Mouse (Mus musculus): ENCODE results near the gene Kctd11. TPM values are rescaled to one million over a fixed set of nuclear protein-coding genes. Genes with fewer than 3 reads are reported as not detected.

Kctd11 gene
- polyA plus RNA-seq, 1 experiment from 2014 or later, result 7.7 TPM

DNA sequence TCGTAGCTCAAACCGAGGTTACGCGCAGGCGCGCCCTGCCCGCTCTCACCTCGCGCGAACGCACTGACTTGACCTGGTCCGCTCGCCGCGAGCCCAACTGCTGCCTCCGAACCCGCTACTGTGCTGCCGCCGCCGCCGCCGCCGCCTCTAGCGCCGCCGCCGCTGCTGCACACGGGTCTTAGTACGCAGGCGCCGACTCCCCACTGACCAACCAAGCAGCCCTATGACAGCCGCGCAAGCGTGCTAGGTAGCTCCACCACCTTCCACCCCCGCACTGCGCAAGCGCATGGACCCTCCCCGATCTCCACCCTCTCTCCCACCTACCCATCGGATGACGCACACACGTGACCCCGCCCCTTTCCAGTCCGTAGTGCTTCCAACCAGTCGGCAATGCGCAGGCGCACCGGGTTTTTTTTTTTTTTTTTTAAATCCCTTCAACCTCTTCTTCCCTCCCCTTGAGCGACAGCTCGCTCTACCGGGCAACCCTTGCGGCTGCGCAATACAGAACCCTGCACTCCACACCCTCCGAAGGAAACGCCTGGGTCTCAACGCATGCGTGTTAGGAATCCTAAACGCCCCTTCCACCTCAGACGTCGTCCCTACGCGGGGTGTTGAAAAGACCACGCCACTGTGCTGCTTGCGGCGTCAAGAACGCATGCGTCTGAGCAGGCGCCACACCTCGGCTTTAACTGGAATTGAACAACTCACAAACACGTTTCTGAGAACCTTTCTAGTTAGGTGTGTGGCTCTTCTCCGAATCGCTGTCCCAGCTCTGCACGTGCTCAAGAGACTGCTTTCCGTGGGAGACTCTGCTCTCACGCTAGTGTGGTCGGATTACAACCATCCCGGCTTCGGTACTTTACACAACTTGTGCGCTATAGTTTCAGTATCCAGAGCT is 40.2 kb upstream of the Kctd11 start, which contains the start of gene Eif5a:
TSS of gene Eif5a (minus strand) at position 845 of the 898 bp plus-strand sequence.
- H3K4me3 ChIP-seq (replicated peaks; ENCODE audit: low read depth, low read length), result peak within 1 kb of the TSS; percentile 92
- peak; percentile 71 for TF ChIP-seq CTCF (IDR thresholded peaks at IDR 0.05; ENCODE audit: low read depth)
- ATAC-seq (replicated peaks; ENCODE audit: low FRiP score, low read depth) (peak; percentile 93), DNase-seq (ENCODE audit: low spot score) (peak; percentile 100)
- H3K27me3 ChIP-seq (ENCODE audit: insufficient read depth, low read length), result no peaks in the 10 kb centered on the region
- peaks cover 22% of the 10 kb centered on the region for H3K36me3 ChIP-seq (ENCODE audit: insufficient read depth, low read length)
- under 1% methylated on average over 75 of the region's 78 CpGs for WGBS
- peaks cover 11% of the 10 kb centered on the region for H3K4me1 ChIP-seq (replicated peaks; ENCODE audit: insufficient read depth, low read length)
- H3K4me2 ChIP-seq (ENCODE audit: low read length), result peak within 1 kb of the TSS; percentile 71
- H3K9me3 ChIP-seq (replicated peaks; ENCODE audit: low read length), result no peaks in the 10 kb centered on the region
- H3K27ac ChIP-seq, result peak within 1 kb of the TSS; percentile 96
- peak within 1 kb of the TSS; percentile 98 for H3K9ac ChIP-seq (ENCODE audit: low read depth, low read length)

DNA sequence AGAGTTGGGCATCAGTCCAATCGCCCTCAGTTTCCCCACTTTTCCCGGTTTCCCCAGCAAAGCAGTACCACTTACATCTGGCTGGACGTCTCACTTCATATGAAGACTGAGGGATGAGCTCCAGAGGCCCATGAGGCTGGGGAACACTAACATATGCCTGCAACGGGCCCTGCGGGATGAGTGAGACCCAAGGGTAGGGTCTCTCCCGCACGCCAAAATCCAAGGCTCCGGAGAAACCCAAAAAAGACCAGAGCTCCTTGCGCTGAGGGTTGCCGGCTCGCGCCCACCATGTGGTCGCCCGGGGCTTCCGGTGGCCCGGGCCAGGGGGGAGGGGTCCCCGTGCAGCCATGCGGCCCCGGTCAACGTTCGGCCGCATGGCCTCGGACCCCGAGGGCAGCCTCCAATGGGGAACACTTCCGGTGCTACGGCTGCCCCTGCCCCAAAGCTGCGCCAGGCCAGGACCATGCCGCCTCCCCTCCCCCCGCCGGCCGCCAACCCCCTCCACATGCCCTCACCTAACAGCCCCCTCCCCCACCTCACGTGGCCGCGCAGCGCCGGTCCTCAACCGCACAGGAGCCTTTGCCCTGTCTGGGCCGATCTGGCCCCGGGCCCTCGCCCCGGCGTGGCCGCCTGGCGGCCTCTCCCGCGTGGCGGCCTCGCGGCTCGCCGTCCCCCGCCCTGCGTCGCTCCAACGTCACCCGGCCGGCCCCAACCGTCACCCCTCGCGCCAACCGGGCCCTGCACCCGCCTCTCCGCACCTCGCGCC is 39.2 kb upstream of the Kctd11 start:
- under 1% methylated on average over 53 of the region's 65 CpGs for WGBS

DNA sequence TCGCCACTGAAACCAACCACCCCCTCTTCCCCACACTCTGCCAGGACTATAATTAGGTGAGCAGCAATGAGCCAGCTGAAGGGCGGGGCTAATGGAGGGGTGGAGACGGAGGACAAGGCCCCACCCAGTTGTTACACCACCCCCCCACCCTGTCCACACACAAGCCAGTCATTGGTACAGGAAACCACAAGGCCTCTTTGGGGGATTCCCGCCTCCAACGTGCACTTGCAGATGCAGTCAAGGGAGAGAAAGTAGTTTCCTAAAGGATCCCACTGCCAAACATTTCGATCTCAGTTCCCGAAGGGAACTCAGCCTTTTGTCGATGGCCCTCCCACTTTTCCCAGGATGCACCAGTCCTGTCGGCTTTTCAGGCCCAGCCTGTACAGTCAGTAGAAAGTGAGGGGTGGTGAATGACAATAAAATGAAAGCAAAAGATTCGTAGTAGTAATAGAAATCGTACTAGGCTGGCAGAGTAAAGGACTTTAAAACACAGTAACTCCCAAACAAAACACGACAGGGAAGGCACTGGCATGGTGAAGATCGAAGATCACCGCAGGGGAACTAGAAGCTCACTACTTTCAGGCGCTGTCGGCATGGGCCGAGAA is 38.6 kb upstream of the Kctd11 start:
- Histone ChIP-seq H3K4me2 (ENCODE audit: low read length) (peak overlapping the region; percentile 71), H3K9ac (ENCODE audit: low read depth, low read length) (peak overlapping the region; percentile 98), H3K27ac (peak overlapping the region; percentile 96), H3K4me1 (replicated peaks; ENCODE audit: insufficient read depth, low read length) (peaks cover 15% of the 10 kb centered on the region), H3K36me3 (ENCODE audit: insufficient read depth, low read length) (peaks cover 33% of the 10 kb centered on the region), H3K4me3 (replicated peaks; ENCODE audit: low read depth, low read length) (peak overlapping the region; percentile 92), H3K27me3 (ENCODE audit: insufficient read depth, low read length) (no peaks in the 10 kb centered on the region), H3K9me3 (replicated peaks; ENCODE audit: low read length) (no peaks in the 10 kb centered on the region)
- ATAC-seq (replicated peaks; ENCODE audit: low FRiP score, low read depth) (peak; percentile 27), DNase-seq (ENCODE audit: low spot score) (peak; percentile 87)
- no peak for TF ChIP-seq CTCF (IDR thresholded peaks at IDR 0.05; ENCODE audit: low read depth)
- WGBS, result 0% methylated on average over 17 of the region's 17 CpGs

More for the DNA sequence above, 39.2 kb upstream of the Kctd11 start:
- peak; percentile 37 for ATAC-seq (replicated peaks; ENCODE audit: low FRiP score, low read depth)
- DNase-seq (ENCODE audit: low spot score), result peak; percentile 28
- peak overlapping the region; percentile 98 for H3K9ac ChIP-seq (ENCODE audit: low read depth, low read length)
- no peaks in the 10 kb centered on the region for H3K9me3 ChIP-seq (replicated peaks; ENCODE audit: low read length)
- peaks cover 31% of the 10 kb centered on the region for H3K36me3 ChIP-seq (ENCODE audit: insufficient read depth, low read length)
- peak overlapping the region; percentile 92 for H3K4me3 ChIP-seq (replicated peaks; ENCODE audit: low read depth, low read length)
- H3K4me2 ChIP-seq (ENCODE audit: low read length), result peak overlapping the region; percentile 71
- no peak for TF ChIP-seq CTCF (IDR thresholded peaks at IDR 0.05; ENCODE audit: low read depth)
- H3K27me3 ChIP-seq (ENCODE audit: insufficient read depth, low read length), result no peaks in the 10 kb centered on the region
- peaks cover 11% of the 10 kb centered on the region for H3K4me1 ChIP-seq (replicated peaks; ENCODE audit: insufficient read depth, low read length)
- H3K27ac ChIP-seq, result peak overlapping the region; percentile 96

DNA sequence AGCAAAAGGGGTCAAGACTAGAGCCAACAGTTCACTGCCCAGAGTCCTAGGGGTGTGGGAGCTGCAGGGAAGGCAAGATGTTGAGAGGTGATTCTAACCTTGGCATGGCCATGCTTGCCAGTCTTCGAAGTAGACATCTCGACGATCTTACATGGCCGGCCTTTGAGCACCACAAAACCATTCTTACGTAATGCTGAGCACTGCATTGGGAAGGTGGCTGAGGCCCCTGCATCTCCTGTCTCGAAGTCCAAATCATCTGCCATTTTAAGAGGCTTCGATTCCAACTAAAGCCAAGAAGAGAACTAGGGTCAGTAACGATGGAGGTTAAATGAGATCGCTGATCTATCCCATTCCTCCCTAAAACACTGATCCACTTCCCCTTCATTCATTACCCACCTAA is 37.8 kb upstream of the Kctd11 start:
- 78% methylated on average over 9 of the region's 9 CpGs for WGBS
- H3K27me3 ChIP-seq (ENCODE audit: insufficient read depth, low read length), result no peaks in the 10 kb centered on the region
- peak overlapping the region; percentile 98 for H3K9ac ChIP-seq (ENCODE audit: low read depth, low read length)
- TF ChIP-seq CTCF (IDR thresholded peaks at IDR 0.05; ENCODE audit: low read depth), result no peak
- H3K4me3 ChIP-seq (replicated peaks; ENCODE audit: low read depth, low read length), result peak overlapping the region; percentile 92
- H3K27ac ChIP-seq, result peak overlapping the region; percentile 96
- no peak for DNase-seq (ENCODE audit: low spot score)
- peaks cover 18% of the 10 kb centered on the region for H3K4me1 ChIP-seq (replicated peaks; ENCODE audit: insufficient read depth, low read length)
- ATAC-seq (replicated peaks; ENCODE audit: low FRiP score, low read depth), result no peak
- H3K9me3 ChIP-seq (replicated peaks; ENCODE audit: low read length), result no peaks in the 10 kb centered on the region
- peak overlapping the region; percentile 71 for H3K4me2 ChIP-seq (ENCODE audit: low read length)
- peaks cover 33% of the 10 kb centered on the region for H3K36me3 ChIP-seq (ENCODE audit: insufficient read depth, low read length)

DNA sequence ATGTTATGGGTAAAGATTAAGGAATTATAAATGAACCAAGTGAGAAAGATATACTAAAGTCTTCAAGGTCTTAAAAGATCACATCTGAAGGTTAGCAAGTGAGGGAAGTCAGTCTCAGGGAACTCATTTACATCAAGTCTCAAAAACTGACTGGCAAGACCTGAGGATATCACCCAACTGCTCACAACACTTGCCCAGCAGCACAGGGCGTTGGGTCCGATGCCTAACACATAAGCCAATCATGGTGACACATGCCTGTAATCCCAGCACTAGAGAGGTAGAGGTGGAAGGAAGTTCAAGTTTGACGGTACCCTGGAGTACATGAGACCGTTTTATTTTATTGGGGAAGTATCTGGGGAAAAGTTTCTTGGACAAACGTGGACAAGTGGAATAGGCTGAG is 36.9 kb upstream of the Kctd11 start:
- Histone ChIP-seq H3K9ac (ENCODE audit: low read depth, low read length) (no peak overlapping the region), H3K27me3 (ENCODE audit: insufficient read depth, low read length) (no peaks in the 10 kb centered on the region), H3K27ac (no peak overlapping the region), H3K4me1 (replicated peaks; ENCODE audit: insufficient read depth, low read length) (peaks cover 18% of the 10 kb centered on the region), H3K36me3 (ENCODE audit: insufficient read depth, low read length) (peaks cover 33% of the 10 kb centered on the region), H3K4me2 (ENCODE audit: low read length) (no peak overlapping the region), H3K4me3 (replicated peaks; ENCODE audit: low read depth, low read length) (no peak overlapping the region), H3K9me3 (replicated peaks; ENCODE audit: low read length) (no peaks in the 10 kb centered on the region)
- no peak for TF ChIP-seq CTCF (IDR thresholded peaks at IDR 0.05; ENCODE audit: low read depth)
- 84% methylated on average over 5 of the region's 5 CpGs for WGBS
- DNase-seq (ENCODE audit: low spot score) (no peak), ATAC-seq (replicated peaks; ENCODE audit: low FRiP score, low read depth) (no peak)
